Mouse (Mus musculus) ES-Bruce4 (cell line): ENCODE results near the gene Klc3.

ENCODE experiments used
- CTCF ChIP-seq: IDR thresholded peaks from one replicate; pipeline ENCODE4 v1.8.1; 2011; ENCODE audit warnings: low read depth, low read length
- EP300 ChIP-seq: IDR thresholded peaks from 2 replicates; pipeline ENCODE4 v1.6.1; 2011; ENCODE audit warnings: low read depth, low read length; ENCODE audit not compliant: insufficient read depth
- POLR2A ChIP-seq: IDR thresholded peaks from one replicate; pipeline ENCODE4 v1.8.1; 2011; ENCODE audit warnings: low read length; ENCODE audit not compliant: insufficient read depth

- TF ChIP-seq CTCF (no peak), EP300 (0 out of 2 replicates have a peak, but pooled peaks have one; percentile 14), POLR2A (no peak)
Observed at GRCm38 (mm10) chr7:19378049-19378448, 25.9 kb downstream of the Klc3 start.
